Mouse (Mus musculus): Measurements from ENCODE around the gene Ppp1r8. TPM values are rescaled to one million over a fixed set of nuclear protein-coding genes. Genes with fewer than 3 reads are reported as not detected.
"Not testable (repeated sequence)": the region's sequence is repeated elsewhere in the genome, so short reads cannot be mapped to it uniquely, and the experiment has no call there.

The Ppp1r8 gene
- total and polyA plus RNA-seq, 2 experiments from 2014 or later: 42.8 to 55.8 TPM

DNA sequence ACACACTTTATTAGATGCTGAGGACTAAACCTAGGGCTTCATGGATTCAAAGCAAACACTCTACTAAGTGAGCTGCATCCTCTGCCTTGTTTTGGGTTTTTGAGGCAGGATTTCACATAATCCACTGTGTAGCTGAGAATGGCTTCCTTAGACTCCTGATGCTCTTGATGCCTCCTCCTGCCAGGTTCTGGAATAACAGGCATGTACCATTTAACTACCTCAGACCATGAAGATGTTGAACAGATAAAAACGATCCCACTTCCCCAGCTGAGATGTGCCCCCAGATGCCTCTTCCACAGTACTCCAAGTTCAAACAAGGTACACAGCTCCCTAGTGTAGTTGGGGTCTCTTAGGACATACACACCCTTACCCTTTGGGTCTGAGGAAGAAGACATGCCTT lies 45.5 kb downstream of the Ppp1r8 start:
- ATAC-seq (no peak), DNase-seq (ENCODE audit: low spot score) (no peak)
- Histone ChIP-seq H3K4me3 (ENCODE audit: low read length) (no peak overlapping the region), H3K36me3 (ENCODE audit: insufficient read depth, low read length) (no peaks in the 10 kb centered on the region), H3K4me1 (ENCODE audit: insufficient read depth, low read length) (0 out of 2 replicates have a peak, but pooled peaks cover 3% of the 10 kb centered on the region), H3K9ac (replicated peaks; ENCODE audit: low read length) (no peak overlapping the region), H3K4me2 (ENCODE audit: low read depth, low read length) (no peak overlapping the region), H3K27ac (no peak overlapping the region), H3K27me3 (ENCODE audit: insufficient read depth, low read length) (peaks cover 9% of the 10 kb centered on the region; the same call in 1 of the 2 replicates), H3K9me3 (ENCODE audit: low read length) (no peaks in the 10 kb centered on the region)
- no peak for TF ChIP-seq CTCF (IDR thresholded peaks at IDR 0.05; ENCODE audit: low read depth)
- 80% methylated on average over 1 of the region's 1 CpGs for WGBS

DNA sequence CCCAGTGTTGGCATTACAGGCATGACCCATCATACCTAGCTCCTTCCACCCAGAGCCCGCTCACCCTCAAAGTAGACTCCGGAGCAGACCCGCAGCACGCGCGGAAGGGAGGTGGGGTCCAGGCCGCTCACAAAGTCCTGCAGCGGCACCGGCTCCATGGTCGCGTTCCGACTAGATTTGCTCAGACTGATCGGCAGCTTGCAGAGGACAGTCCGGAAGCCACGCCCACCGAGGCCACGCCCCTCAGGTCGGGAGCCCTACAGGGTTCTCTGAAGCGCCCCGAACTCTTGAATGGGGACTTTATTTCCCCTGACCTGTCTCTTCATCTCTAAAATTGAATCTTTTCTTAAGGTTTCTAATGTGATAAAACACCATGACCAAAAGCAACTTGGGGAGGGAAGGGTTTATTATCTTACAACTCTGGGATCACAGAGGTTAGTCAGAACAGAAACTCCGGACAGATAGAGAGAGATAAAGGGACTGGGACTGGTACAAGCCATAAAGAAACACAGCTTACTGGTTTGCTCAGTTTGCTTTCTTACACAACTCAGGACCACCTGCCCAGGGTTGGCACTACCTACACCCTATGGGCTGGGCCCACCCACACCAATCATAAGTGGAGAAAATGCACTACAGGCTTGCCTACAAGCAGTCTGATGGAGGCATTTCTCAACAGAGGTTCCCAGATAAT lies 46.6 kb downstream of the Ppp1r8 start, which contains the start of gene Themis2:
Gene Themis2, minus strand, starts transcription at position 192 of the 691 bp plus-strand sequence.
- DNase-seq (ENCODE audit: low spot score): peak; percentile 43
- no peaks in the 10 kb centered on the region for H3K9me3 ChIP-seq (ENCODE audit: low read length)
- TF ChIP-seq CTCF (IDR thresholded peaks at IDR 0.05; ENCODE audit: low read depth): no peak
- peak within 1 kb of the TSS; percentile 24 for H3K4me3 ChIP-seq (ENCODE audit: low read length)
- no peak within 1 kb of the TSS for H3K9ac ChIP-seq (replicated peaks; ENCODE audit: low read length)
- ATAC-seq: no peak
- H3K36me3 ChIP-seq (ENCODE audit: insufficient read depth, low read length): no peaks in the 10 kb centered on the region
- WGBS: 2% methylated on average over 21 of the region's 21 CpGs
- H3K27me3 ChIP-seq (ENCODE audit: insufficient read depth, low read length): peaks cover 9% of the 10 kb centered on the region; the same call in 1 of the 2 replicates
- 0 out of 2 replicates have a peak, but pooled peaks cover 3% of the 10 kb centered on the region for H3K4me1 ChIP-seq (ENCODE audit: insufficient read depth, low read length)
- peak within 1 kb of the TSS; percentile 55 for H3K4me2 ChIP-seq (ENCODE audit: low read depth, low read length)
- H3K27ac ChIP-seq: no peak within 1 kb of the TSS

DNA sequence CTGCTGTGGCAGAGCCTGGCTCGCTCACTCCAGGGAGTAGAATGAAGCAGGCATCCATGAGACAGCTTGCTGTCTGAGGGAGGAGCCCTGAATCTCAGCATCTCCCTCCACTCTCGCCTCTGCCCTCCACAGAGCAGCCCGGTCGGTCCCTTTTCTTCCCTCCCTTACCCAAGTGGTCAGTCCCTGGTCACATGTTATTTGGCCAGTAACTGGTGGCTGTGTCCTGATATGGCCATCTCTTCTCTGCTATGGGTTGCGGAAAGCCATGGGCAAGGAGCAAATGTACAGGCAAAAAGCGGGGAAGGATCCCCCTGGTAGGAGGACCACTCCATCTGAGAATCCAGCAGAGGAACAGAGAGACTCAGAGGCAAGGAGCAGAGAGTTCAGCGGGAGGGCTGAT lies 47.8 kb downstream of the Ppp1r8 start:
- H3K9ac ChIP-seq (replicated peaks; ENCODE audit: low read length): no peak overlapping the region
- no peaks in the 10 kb centered on the region for H3K9me3 ChIP-seq (ENCODE audit: low read length)
- peaks cover 9% of the 10 kb centered on the region; the same call in 1 of the 2 replicates for H3K27me3 ChIP-seq (ENCODE audit: insufficient read depth, low read length)
- 0 out of 2 replicates have a peak, but pooled peaks cover 3% of the 10 kb centered on the region for H3K4me1 ChIP-seq (ENCODE audit: insufficient read depth, low read length)
- DNase-seq (ENCODE audit: low spot score) (no peak), ATAC-seq (no peak)
- H3K4me2 ChIP-seq (ENCODE audit: low read depth, low read length): no peak overlapping the region
- no peak overlapping the region for H3K4me3 ChIP-seq (ENCODE audit: low read length)
- H3K27ac ChIP-seq: no peak overlapping the region
- 55% methylated on average over 7 of the region's 7 CpGs for WGBS
- H3K36me3 ChIP-seq (ENCODE audit: insufficient read depth, low read length): no peaks in the 10 kb centered on the region
- no peak for TF ChIP-seq CTCF (IDR thresholded peaks at IDR 0.05; ENCODE audit: low read depth)

DNA sequence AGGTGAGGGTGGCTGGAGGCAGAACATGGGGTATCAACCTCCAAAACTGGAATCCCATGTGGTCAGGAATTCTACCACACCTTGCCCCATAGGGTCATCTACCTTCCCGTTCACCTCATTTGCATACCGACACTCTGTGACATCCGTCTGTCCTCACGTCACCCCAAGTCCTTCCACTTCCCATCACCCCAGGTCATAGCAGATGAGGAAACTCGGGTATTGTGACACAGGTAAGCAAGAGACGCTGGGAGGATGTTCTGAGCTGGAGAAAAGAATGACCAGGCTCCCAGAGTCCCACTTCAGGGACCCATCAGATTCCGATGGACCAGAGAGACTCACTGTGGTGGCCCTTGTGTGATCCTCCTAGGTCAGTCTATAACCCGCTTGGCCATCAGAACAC lies 48.2 kb downstream of the Ppp1r8 start:
- H3K27me3 ChIP-seq (ENCODE audit: insufficient read depth, low read length): peaks cover 9% of the 10 kb centered on the region; the same call in 1 of the 2 replicates
- DNase-seq (ENCODE audit: low spot score) (no peak), ATAC-seq (no peak)
- H3K9me3 ChIP-seq (ENCODE audit: low read length): no peaks in the 10 kb centered on the region
- H3K27ac ChIP-seq: no peak overlapping the region
- TF ChIP-seq CTCF (IDR thresholded peaks at IDR 0.05; ENCODE audit: low read depth): no peak
- WGBS: 71% methylated on average over 8 of the region's 8 CpGs
- no peak overlapping the region for H3K9ac ChIP-seq (replicated peaks; ENCODE audit: low read length)
- 0 out of 2 replicates have a peak, but pooled peaks cover 3% of the 10 kb centered on the region for H3K4me1 ChIP-seq (ENCODE audit: insufficient read depth, low read length)
- H3K36me3 ChIP-seq (ENCODE audit: insufficient read depth, low read length): no peaks in the 10 kb centered on the region
- no peak overlapping the region for H3K4me3 ChIP-seq (ENCODE audit: low read length)
- no peak overlapping the region for H3K4me2 ChIP-seq (ENCODE audit: low read depth, low read length)

DNA sequence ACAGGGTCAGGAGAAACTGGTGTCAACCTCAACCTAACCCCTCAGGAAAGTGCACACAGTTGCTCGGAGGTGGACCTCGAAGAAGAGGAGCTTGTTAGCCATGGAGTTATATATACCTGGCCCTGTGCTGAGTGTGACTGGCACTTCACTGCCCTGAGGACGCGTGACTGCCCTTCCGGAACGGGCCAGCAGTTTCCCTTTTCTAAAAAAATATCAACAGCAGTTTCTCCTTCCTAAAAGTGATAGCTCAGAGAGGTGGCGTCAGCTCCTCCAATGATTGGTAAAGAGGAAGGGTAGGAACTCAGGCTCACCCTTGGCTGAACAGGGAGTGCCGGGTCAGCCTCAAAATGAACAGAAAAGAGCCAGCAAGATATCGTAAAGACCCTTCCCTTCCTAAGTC lies 48.9 kb downstream of the Ppp1r8 start:
- H3K36me3 ChIP-seq (ENCODE audit: insufficient read depth, low read length): no peaks in the 10 kb centered on the region
- H3K9me3 ChIP-seq (ENCODE audit: low read length): no peaks in the 10 kb centered on the region
- no peak overlapping the region for H3K27ac ChIP-seq
- no peak for ATAC-seq
- no peak for DNase-seq (ENCODE audit: low spot score)
- H3K4me1 ChIP-seq (ENCODE audit: insufficient read depth, low read length): 0 out of 2 replicates have a peak, but pooled peaks cover 3% of the 10 kb centered on the region
- peaks cover 9% of the 10 kb centered on the region; the same call in 1 of the 2 replicates for H3K27me3 ChIP-seq (ENCODE audit: insufficient read depth, low read length)
- no peak overlapping the region for H3K4me3 ChIP-seq (ENCODE audit: low read length)
- no peak for TF ChIP-seq CTCF (IDR thresholded peaks at IDR 0.05; ENCODE audit: low read depth)
- H3K9ac ChIP-seq (replicated peaks; ENCODE audit: low read length): no peak overlapping the region
- H3K4me2 ChIP-seq (ENCODE audit: low read depth, low read length): no peak overlapping the region
- WGBS: 74% methylated on average over 9 of the region's 9 CpGs

DNA sequence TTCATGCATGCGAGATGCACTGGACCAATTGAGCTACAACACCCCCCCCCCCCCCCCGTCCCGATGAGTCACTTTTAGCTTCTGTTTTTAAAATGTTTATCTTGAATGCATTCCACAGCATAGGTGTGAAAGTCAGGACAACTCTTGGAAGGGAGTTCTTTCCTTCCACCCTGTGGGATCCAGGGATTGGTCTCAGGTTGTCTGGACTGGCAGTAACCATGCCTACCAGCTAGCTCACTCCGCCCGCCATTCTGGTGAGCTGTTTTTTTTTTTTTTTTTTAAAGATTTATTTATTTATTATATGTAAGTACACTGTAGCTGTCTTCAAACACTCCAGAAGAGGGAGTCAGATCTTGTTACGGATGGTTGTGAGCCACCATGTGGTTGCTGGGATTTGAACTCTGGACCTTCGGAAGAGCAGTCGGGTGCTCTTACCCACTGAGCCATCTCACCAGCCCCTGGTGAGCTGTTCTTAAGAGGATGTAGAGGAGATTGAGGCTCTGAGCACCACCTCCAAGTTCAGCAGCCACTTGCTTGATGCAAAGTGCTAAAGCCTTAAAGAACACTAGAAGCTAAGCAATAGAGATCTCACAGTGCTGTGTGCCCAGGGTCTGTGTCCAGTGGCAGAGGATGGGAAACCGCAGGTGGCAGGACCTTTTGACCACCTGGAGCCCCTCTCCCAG lies 49.5 kb downstream of the Ppp1r8 start:
- not testable (repeated sequence) for H3K36me3 ChIP-seq (ENCODE audit: insufficient read depth, low read length); H3K4me3 ChIP-seq (ENCODE audit: low read length); DNase-seq (ENCODE audit: low spot score); H3K9me3 ChIP-seq (ENCODE audit: low read length); H3K27me3 ChIP-seq (ENCODE audit: insufficient read depth, low read length); H3K27ac ChIP-seq; H3K4me2 ChIP-seq (ENCODE audit: low read depth, low read length); ATAC-seq; H3K9ac ChIP-seq (replicated peaks; ENCODE audit: low read length); H3K4me1 ChIP-seq (ENCODE audit: insufficient read depth, low read length)
- 92% methylated on average over 8 of the region's 9 CpGs for WGBS
